Mouse (Mus musculus): ENCODE data around the gene P2rx1.

DNA sequence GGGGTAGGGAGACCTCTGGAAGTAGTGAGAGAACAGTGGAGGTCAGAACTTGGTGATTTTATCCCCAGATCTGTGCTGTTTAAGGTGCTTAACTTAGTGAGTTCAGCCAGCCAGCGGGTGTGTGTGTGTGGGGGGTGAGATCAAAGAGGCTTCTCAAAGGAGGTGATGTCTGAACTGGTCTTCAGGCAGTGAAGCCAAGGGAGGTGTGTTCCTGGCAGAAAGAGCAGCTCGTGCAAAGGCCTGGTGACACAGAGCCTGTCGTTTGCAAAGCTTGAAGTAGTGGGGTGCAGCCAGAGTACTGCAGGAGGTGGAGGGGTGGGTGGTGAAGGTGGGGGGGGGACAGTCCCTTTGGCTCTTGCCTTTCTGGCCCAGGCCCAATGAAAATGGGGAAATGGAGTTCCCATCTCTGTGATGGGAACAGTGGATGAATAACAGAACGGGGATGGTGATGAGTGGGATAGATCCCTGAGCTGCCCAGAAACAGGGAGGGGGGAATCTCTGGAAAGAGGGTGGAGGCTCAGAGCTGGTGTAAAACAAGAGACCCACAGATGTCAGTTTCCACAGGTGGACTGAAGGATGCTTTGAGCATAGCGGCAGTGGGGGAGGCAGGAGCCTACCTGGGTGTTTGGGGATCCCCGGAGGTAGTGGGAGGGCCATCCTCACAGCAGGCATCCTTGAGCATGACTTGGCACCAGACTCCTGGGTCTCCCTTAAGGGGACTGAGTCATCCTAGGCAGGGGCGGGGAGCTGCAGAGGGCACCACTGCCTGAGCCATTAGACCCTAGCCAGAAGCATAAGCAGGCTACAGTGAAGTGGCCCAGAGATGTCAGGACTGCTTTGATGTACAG lies 22.3 kb downstream of the P2rx1 start:
- TF ChIP-seq POLR2A (IDR thresholded peaks at IDR 0.05; ENCODE audit: low read depth, low read length), result no peak
- no peak for TF ChIP-seq CTCF (IDR thresholded peaks at IDR 0.05; ENCODE audit: extremely low read depth, insufficient read length, insufficient replicate concordance, low read depth, low read length)

Data from small intestine, adult 2 months (tissue).